Mouse (Mus musculus): ENCODE measurements around the gene Scd2. TPM values are rescaled to one million over a fixed set of nuclear protein-coding genes. Genes with fewer than 3 reads are reported as not detected.
A peak's percentile ranks its signal among the peaks of the same experiment; 100 is the strongest.

The Scd2 gene
- polyA plus RNA-seq, 1 experiment from 2014 or later = 35.6 TPM

- Histone ChIP-seq H3K4me3 (ENCODE audit: low read depth, low read length) (peak overlapping the region; percentile 54), H3K9ac (ENCODE audit: low read depth, low read length) (peak overlapping the region; percentile 46; the same call in 1 of the 2 replicates), H3K27me3 (replicated peaks; ENCODE audit: control insufficient read depth, insufficient read depth, low read length) (no peaks in the 10 kb centered on the region), H3K4me2 (replicated peaks; ENCODE audit: low read depth) (peak overlapping the region; percentile 87), H3K4me1 (replicated peaks; ENCODE audit: control insufficient read depth, insufficient read depth, low read length) (0 out of 2 replicates have a peak, but pooled peaks cover 27% of the 10 kb centered on the region), H3K27ac (ENCODE audit: low read depth, low read length) (peak overlapping the region; percentile 87), H3K9me3 (ENCODE audit: control insufficient read depth) (no peaks in the 10 kb centered on the region), H3K36me3 (ENCODE audit: control insufficient read depth, insufficient read depth) (peaks cover 50% of the 10 kb centered on the region)
- no peak for TF ChIP-seq CTCF (IDR thresholded peaks at IDR 0.05; ENCODE audit: low read depth)
- ATAC-seq = no peak
- 20% methylated on average over 8 of the region's 8 CpGs for WGBS
Observed at GRCm38 (mm10) chr19:44297068-44297760, 3.7 kb downstream of the Scd2 start.

GRCm38 (mm10) chr19:44297862-44298261, 4.4 kb downstream of the Scd2 start:
- H3K36me3 ChIP-seq (ENCODE audit: control insufficient read depth, insufficient read depth) = peaks cover 53% of the 10 kb centered on the region
- no peaks in the 10 kb centered on the region for H3K27me3 ChIP-seq (replicated peaks; ENCODE audit: control insufficient read depth, insufficient read depth, low read length)
- no peak for TF ChIP-seq CTCF (IDR thresholded peaks at IDR 0.05; ENCODE audit: low read depth)
- peak overlapping the region; percentile 87 for H3K27ac ChIP-seq (ENCODE audit: low read depth, low read length)
- H3K4me3 ChIP-seq (ENCODE audit: low read depth, low read length) = peak overlapping the region; percentile 54
- H3K4me1 ChIP-seq (replicated peaks; ENCODE audit: control insufficient read depth, insufficient read depth, low read length) = 0 out of 2 replicates have a peak, but pooled peaks cover 21% of the 10 kb centered on the region
- H3K9me3 ChIP-seq (ENCODE audit: control insufficient read depth) = no peaks in the 10 kb centered on the region
- peak overlapping the region; percentile 87 for H3K4me2 ChIP-seq (replicated peaks; ENCODE audit: low read depth)
- no peak for ATAC-seq
- no peak overlapping the region for H3K9ac ChIP-seq (ENCODE audit: low read depth, low read length)
- 30% methylated on average over 9 of the region's 9 CpGs for WGBS

DNA sequence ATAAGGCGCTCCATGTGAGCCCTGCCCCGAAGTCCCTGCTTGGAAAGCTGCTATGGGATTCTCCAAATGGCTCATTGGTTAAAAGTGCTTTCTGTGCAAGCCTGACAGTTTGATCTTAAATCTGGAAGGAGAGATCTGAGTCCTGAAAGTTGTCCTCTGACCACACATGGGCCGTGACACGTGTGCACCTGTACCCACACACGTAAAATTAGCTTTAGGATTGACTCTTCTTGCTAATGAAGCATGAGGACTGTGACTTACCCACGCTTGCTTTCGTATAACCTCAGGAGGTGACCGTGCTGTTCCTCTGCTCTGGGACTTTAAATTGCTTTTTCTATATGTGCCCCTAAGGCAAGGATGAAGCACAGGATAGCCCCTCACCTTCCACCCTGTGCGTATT, 5.6 kb downstream of the Scd2 start:
- Histone ChIP-seq H3K27ac (ENCODE audit: low read depth, low read length) (peak overlapping the region; percentile 57; the same call in 1 of the 2 replicates), H3K4me2 (replicated peaks; ENCODE audit: low read depth) (peak overlapping the region; percentile 87), H3K36me3 (ENCODE audit: control insufficient read depth, insufficient read depth) (peaks cover 64% of the 10 kb centered on the region), H3K27me3 (replicated peaks; ENCODE audit: control insufficient read depth, insufficient read depth, low read length) (no peaks in the 10 kb centered on the region), H3K4me3 (ENCODE audit: low read depth, low read length) (peak overlapping the region; percentile 54; the same call in 1 of the 2 replicates), H3K9me3 (ENCODE audit: control insufficient read depth) (no peaks in the 10 kb centered on the region), H3K9ac (ENCODE audit: low read depth, low read length) (peak overlapping the region; percentile 11; the same call in 1 of the 2 replicates), H3K4me1 (replicated peaks; ENCODE audit: control insufficient read depth, insufficient read depth, low read length) (0 out of 2 replicates have a peak, but pooled peaks cover 20% of the 10 kb centered on the region)
- no peak for ATAC-seq
- 51% methylated on average over 9 of the region's 9 CpGs for WGBS
- TF ChIP-seq CTCF (IDR thresholded peaks at IDR 0.05; ENCODE audit: low read depth) = no peak

- H3K4me1 ChIP-seq (replicated peaks; ENCODE audit: control insufficient read depth, insufficient read depth, low read length) = 0 out of 2 replicates have a peak, but pooled peaks cover 20% of the 10 kb centered on the region
- WGBS = 27% methylated on average over 6 of the region's 6 CpGs
- H3K4me3 ChIP-seq (ENCODE audit: low read depth, low read length) = peak overlapping the region; percentile 5; the same call in 1 of the 2 replicates
- H3K4me2 ChIP-seq (replicated peaks; ENCODE audit: low read depth) = peak overlapping the region; percentile 87
- H3K9ac ChIP-seq (ENCODE audit: low read depth, low read length) = no peak overlapping the region
- H3K36me3 ChIP-seq (ENCODE audit: control insufficient read depth, insufficient read depth) = peaks cover 73% of the 10 kb centered on the region
- no peak for TF ChIP-seq CTCF (IDR thresholded peaks at IDR 0.05; ENCODE audit: low read depth)
- ATAC-seq = no peak
- H3K9me3 ChIP-seq (ENCODE audit: control insufficient read depth) = no peaks in the 10 kb centered on the region
- H3K27ac ChIP-seq (ENCODE audit: low read depth, low read length) = peak overlapping the region; percentile 41
- no peaks in the 10 kb centered on the region for H3K27me3 ChIP-seq (replicated peaks; ENCODE audit: control insufficient read depth, insufficient read depth, low read length)
Observed at GRCm38 (mm10) chr19:44299902-44300301, 6.4 kb downstream of the Scd2 start.

DNA sequence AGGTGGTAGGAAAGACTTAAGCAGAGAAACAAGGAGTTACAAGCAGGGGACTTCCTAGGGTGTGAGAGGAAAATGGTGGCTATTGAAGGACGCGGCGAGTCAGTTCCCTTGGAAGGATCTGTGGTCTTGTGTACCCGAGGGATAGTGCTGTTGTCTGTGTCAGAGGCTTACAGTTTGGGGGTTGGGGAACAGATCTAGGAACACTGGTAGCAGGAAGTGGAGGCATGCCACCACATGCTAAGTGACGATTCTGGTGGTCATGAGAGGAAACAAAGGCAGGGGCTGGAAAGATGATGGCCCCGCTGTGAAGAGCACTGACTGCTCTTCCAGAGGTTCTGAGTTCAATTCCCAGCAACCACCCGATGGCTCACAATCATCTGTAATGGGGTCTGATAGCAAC, 7.0 kb downstream of the Scd2 start:
- peak overlapping the region; percentile 87 for H3K4me2 ChIP-seq (replicated peaks; ENCODE audit: low read depth)
- no peak overlapping the region for H3K9ac ChIP-seq (ENCODE audit: low read depth, low read length)
- peak overlapping the region; percentile 41; the same call in 1 of the 2 replicates for H3K27ac ChIP-seq (ENCODE audit: low read depth, low read length)
- no peak for TF ChIP-seq CTCF (IDR thresholded peaks at IDR 0.05; ENCODE audit: low read depth)
- H3K9me3 ChIP-seq (ENCODE audit: control insufficient read depth) = no peaks in the 10 kb centered on the region
- H3K36me3 ChIP-seq (ENCODE audit: control insufficient read depth, insufficient read depth) = peaks cover 73% of the 10 kb centered on the region
- no peaks in the 10 kb centered on the region for H3K27me3 ChIP-seq (replicated peaks; ENCODE audit: control insufficient read depth, insufficient read depth, low read length)
- ATAC-seq = no peak
- 0 out of 2 replicates have a peak, but pooled peaks cover 14% of the 10 kb centered on the region for H3K4me1 ChIP-seq (replicated peaks; ENCODE audit: control insufficient read depth, insufficient read depth, low read length)
- 49% methylated on average over 7 of the region's 7 CpGs for WGBS
- H3K4me3 ChIP-seq (ENCODE audit: low read depth, low read length) = 0 out of 2 replicates have a peak overlapping the region, but pooled peaks have one; percentile 5

DNA sequence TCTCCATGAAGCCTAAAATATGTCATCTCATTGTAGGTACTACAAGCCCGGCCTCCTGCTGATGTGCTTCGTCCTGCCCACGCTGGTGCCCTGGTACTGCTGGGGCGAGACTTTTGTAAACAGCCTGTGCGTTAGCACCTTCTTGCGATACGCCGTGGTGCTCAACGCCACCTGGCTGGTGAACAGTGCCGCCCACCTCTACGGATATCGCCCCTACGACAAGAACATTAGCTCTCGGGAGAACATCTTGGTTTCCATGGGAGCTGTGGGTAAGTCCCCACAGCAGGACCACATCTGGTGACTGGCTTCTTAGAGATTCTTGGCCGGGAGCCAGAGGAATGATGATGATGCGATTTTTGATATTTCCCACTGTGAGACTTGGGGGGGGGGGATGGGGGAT, 7.7 kb downstream of the Scd2 start:
- H3K4me2 ChIP-seq (replicated peaks; ENCODE audit: low read depth) = peak overlapping the region; percentile 87; the same call in 1 of the 2 replicates
- peaks cover 74% of the 10 kb centered on the region for H3K36me3 ChIP-seq (ENCODE audit: control insufficient read depth, insufficient read depth)
- no peak for TF ChIP-seq CTCF (IDR thresholded peaks at IDR 0.05; ENCODE audit: low read depth)
- H3K4me1 ChIP-seq (replicated peaks; ENCODE audit: control insufficient read depth, insufficient read depth, low read length) = 0 out of 2 replicates have a peak, but pooled peaks cover 13% of the 10 kb centered on the region
- H3K27me3 ChIP-seq (replicated peaks; ENCODE audit: control insufficient read depth, insufficient read depth, low read length) = no peaks in the 10 kb centered on the region
- H3K4me3 ChIP-seq (ENCODE audit: low read depth, low read length) = no peak overlapping the region
- no peak for ATAC-seq
- no peak overlapping the region for H3K27ac ChIP-seq (ENCODE audit: low read depth, low read length)
- H3K9me3 ChIP-seq (ENCODE audit: control insufficient read depth) = no peaks in the 10 kb centered on the region
- no peak overlapping the region for H3K9ac ChIP-seq (ENCODE audit: low read depth, low read length)
- WGBS = 48% methylated on average over 16 of the region's 16 CpGs

Data from intestine, postnatal 0 days (tissue).